Mouse (Mus musculus): ENCODE measurements around the gene Pmis2.

The Pmis2 gene

DNA sequence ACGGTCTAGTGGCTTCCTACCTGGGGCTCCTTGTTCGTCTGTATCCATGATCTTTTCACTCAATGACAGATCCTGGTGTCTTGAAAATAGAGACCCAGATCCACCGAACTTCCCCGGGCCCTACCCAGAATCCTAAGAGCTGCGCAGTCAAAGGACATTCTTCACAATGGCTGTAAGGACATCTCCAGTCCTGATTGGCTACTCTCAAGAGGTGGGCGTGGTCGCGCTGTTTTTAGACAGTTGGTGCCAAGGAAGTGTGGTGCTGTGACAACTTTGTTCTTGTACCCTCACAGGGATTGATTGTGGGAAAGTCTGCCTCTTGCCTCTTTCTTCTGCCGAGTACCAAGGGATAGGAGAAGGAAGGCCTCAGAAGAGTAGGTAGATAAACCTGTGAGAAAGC is at the start of gene Pmis2:
Gene Pmis2 (minus strand): TSS at position 126 of the 400 bp plus-strand sequence.
- no peak for DNase-seq (ENCODE audit: extremely low spot score)

DNA sequence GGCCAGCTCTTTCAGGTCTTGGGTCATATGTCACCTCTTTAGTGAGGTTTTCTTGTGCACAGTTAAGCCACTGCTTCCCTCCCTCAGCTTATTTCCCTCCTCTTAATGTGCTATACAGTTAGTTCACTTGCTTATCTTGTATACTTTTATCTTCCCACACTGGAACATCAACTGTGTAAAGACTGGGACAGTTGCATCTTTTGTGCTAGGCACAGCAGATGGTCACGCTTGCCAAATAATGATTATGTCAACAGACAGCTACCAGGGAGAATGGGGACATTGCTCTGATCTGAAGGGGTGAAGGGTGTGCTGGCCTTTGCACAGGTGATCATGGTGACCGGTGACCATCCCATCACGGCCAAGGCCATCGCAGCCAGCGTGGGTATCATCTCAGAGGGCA is 48.3 kb upstream of the Pmis2 start:
- DNase-seq (ENCODE audit: extremely low spot score) = no peak

DNA sequence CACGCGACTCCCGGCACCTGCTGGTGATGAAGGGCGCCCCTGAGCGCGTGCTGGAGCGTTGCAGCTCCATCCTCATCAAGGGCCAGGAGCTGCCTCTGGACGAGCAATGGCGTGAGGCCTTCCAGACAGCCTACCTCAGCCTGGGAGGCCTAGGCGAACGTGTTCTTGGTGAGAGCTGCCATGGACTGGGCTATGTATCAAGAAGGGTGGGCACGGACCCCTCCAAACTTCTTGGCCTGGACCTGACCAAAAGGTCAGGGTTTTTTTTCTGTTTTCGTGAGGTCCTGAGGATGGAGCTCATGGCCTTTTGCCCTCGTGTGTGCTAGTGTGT is 46.3 kb upstream of the Pmis2 start:
- DNase-seq (ENCODE audit: extremely low spot score) = no peak

DNA sequence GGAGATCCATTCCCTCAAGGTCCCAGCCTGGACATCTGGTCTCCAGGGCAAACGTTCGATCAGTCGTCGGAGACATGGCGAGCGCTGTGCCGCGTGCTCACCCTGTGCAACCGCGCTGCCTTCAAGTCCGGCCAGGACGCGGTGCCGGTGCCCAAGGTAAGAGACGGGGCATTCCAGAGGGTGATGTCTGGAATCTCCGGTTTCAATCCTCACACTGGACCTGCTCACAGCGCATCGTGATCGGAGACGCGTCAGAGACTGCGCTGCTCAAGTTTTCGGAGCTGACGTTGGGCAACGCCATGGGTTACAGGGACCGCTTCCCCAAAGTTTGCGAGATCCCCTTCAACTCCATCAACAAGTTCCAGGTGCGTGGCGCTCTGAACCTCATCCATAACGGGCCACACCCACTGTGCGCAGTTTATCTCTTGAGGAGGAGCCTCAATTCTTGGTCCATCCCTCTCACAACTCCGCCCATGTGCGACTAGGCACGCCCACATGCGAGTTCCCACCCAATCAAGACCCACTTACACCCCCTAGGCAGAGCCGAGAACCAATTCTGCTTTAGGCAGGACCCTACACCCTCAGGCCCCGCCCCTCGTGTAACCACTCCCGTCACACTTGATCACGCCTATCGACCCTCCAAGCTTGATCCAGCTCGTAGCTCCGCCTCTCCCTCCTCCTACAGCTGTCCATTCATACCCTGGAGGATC is 45.8 kb upstream of the Pmis2 start:
- peak; percentile 91 for DNase-seq (ENCODE audit: extremely low spot score)

DNA sequence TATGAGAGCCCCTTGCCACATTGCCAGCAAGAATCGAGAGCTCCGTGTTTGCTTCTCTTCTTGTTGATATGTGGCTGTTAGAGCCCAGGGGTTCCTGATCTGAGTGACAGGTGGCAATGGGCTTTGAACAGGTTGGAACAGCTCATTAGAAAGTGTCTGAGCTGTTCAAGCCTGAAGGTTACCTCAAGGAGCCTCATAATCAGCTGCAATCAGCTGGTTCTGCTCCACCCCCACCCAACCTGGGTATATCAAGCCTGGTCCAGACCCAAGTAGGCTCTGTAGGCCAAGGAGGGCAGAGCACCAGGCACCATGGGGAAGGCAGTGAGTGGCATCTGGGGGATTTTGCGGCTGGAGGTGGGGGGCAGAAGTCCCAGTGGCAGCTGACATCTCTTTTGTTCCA is 40.5 kb upstream of the Pmis2 start, which contains the start of gene Atp4a:
Gene Atp4a (plus strand): TSS at position 268 of the 400 bp plus-strand sequence.
- no peak for DNase-seq (ENCODE audit: extremely low spot score)

DNA sequence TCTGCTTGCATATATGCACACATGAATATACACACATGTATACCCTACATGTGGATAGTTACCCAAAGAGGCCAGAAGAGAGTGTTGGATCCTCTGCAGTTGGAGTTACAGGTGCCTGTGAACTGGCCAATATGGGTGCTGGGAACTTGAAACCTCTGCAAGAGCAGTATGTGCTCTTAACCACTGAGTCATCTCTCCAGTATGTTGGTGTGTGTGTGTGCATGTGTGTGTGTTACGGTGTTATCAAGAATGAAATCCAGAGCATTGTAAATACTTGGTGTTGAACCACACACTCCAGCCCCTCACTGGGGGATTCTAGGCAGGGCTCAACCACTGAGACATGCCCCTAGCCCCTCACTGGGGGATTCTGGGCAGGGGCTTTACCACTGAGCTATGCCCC is 36.0 kb upstream of the Pmis2 start:
- no peak for DNase-seq (ENCODE audit: extremely low spot score)

DNA sequence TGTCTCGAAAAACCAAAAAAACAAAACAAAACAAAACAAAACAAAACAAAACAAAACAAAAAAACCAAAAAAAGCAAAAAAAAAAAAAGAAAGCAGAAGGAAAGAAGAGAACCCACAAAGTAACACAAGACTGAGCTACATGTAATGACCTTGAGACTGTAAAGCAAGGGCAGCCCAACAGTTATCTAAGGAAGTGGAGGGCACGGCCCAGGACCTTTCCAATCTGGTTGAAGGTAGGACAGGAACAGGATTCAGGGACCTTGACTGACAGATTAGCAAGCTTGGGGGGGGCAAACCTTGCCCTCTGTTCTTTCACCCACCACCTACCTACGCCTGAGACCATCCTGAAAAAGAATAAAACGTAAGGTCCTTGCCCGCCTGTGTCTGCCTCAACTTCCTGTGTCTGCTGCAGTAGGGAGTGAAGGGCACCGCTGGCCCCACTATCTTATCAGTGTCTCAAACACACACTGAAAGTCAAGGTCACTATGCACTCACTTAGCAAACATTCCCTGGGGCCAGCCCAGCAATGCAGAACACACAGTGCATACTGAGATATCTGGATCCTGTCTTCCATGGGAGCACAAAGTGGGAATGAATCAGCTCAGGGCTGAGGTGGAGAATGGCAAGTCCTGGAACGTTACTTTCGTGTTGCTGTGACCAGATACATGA is 34.9 kb upstream of the Pmis2 start:
- no peak for DNase-seq (ENCODE audit: extremely low spot score)

DNA sequence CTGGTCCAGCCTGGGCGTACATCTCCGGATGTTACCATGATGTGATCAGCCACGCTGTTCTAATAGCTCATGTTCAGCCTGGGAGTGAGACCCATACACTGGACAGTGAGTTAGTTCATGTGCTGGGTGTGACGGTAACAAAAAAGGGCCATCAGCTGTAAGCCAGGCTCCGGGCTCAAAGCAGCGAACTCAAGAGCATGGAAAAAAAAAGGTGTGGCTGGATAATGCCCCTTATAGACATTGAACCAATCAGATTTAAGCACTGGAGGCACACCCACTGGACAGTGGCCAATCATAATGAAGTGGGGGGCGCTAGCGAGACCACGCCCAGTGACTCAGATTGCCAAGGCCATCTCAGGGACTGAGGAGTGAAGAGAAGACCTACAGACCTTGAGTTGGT is 27.2 kb upstream of the Pmis2 start, which contains the start of gene 2200002J24Rik:
Gene 2200002J24Rik (plus strand): TSS at position 338 of the 400 bp plus-strand sequence.
- peak; percentile 15 for DNase-seq (ENCODE audit: extremely low spot score)

DNA sequence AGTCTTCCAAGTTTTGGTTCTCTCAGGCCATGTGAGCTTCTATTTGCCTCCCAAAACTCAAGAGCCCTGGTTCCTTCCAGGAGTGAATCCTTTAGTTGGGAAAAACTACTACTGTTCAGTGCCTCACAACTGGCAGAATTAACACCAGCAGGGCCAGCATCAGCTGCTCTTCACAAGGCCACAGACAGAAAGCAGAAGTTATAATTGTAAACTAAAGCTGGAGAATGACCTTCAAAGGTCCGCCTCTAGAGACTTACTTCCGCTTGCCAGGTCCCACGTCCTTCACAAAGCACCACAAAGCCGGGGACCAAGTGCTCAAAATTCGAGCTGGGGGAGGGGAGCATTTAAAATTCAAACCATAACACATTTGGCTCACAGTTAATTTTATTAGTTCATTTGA is 26.7 kb upstream of the Pmis2 start:
- DNase-seq (ENCODE audit: extremely low spot score) = no peak

DNA sequence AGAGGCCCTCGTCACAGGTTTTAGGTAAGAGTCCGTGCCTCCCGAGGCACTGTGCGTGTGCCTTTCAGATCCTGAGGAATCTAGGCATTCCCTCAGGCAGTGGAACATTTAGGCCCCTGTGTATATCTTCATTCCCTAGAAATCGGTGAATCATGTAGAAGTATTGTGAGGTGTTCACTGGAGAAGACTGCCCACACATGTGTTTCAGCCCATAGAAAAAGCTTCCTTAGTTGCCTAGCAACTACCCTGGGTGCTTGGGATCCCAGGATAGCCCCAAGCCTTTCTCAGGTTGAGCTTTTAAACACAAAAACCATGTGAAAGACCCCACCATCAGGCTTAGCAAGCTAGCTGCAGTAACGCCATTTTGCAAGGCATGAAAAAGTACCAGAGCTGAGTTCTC is 16.9 kb upstream of the Pmis2 start:
- DNase-seq (ENCODE audit: extremely low spot score) = no peak

DNA sequence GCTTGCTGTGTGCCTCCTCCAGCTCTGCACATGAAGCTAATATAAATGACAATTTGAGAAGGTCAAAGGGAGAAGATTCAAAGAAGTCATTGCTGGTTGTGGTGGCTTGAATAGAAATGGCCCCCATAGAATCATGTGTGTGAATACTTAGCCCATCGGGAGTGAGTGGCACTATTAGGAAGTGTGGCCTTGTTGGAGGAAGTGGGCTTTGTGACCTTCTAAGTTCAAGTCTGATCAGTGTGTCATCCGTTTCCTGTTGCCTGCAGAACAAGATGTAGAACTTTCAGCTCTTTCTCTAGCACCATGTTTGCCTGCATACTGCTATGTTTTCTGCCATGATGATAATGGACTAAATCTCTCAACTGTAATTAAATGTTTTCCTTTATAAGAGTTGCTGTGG is 12.0 kb upstream of the Pmis2 start:
- DNase-seq (ENCODE audit: extremely low spot score) = no peak

DNA sequence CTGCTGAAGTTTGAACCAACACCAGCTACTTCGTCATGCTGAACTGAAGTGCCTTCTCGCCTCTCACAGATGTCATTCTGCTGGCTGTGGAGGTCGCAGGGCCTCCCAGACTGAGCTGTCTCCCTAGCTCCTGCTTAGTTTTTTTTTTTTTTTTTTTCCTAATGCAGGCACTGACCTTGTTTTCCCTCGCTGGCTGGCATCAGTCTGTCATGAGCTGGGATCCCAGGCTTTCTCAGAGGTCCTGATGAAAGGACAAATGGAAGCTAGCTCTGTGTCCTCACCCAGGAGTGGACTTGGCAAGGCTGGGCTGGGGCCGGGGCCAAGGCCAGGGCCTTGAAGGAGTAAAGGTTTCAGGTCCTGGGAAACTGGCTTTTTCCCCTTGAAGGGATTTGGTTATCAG is 10.5 kb upstream of the Pmis2 start:
- no peak for DNase-seq (ENCODE audit: extremely low spot score)

DNA sequence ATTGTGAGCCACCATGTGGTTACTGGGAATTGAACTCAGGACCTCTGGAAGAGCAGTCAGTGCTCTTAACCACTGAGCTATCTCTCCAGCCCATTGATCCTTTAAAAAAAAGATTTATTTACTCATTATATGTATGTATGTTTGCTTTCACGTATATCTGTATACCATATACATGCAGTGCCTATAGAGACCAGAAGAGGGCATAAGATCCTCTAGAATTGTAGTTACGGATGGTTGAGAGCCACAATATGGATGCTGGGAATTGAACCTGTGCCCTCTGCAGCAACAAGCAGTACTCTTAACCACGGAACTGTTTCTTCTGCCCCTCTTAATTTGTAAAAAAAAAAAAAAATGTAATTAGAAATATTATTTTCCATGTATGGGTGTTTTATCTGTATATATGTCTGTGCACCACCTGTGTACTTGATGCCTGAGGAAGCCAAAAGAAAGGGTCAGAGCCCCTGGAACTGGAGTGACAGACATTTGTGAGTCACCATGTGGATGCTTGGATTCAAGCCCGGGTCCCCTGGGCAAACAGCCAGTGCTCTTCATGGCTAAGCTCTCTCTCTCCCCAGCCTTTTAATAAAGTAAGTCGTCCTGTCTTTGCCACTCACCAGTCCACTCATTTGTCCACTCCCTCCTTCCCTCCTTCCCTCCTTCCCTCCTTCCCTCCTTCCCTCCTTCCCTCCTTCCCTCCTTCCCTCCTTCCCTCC is 7.0 kb upstream of the Pmis2 start:
- no peak for DNase-seq (ENCODE audit: extremely low spot score)

DNA sequence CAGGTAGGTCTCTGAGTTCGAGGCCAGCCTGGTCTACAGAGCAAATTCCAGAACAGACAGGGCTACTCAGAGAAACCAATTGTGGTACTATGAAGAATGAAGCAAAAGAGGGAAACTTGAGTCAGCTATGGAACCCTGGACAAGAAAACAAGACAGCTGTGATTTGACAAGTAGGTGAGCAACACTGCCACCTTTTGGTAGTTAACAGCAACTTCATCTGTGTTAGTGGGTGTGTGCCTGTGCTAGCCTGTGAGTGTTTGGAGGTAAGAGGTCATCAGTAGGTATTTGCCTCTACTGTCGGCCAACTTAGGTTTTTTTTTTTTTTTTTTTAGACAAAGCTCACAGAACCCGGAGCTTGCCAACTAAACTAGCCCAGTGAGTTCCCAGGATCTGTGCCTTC is 2.2 kb downstream of the Pmis2 start:
- DNase-seq (ENCODE audit: extremely low spot score) = peak; percentile 2

DNA sequence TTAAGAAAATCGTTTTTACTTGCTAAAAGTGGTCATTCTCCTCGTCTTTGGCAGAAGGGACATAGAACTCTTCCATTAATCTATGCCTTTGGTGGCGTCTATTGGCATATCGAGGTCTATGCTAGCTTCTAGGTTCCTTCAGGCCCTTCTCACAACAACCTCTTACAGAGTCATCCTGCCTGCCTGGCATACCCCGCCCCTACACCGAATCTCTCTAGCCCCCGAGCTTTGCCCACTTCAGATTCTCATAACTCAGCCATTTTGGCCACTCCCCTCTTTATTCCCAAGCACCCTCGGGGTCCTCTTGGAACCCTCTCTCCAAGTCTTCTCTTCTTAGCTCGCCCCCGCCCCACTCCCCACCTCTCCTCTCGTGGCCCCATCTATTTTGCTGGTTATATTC is 6.1 kb downstream of the Pmis2 start:
- DNase-seq (ENCODE audit: extremely low spot score) = peak; percentile 11

DNA sequence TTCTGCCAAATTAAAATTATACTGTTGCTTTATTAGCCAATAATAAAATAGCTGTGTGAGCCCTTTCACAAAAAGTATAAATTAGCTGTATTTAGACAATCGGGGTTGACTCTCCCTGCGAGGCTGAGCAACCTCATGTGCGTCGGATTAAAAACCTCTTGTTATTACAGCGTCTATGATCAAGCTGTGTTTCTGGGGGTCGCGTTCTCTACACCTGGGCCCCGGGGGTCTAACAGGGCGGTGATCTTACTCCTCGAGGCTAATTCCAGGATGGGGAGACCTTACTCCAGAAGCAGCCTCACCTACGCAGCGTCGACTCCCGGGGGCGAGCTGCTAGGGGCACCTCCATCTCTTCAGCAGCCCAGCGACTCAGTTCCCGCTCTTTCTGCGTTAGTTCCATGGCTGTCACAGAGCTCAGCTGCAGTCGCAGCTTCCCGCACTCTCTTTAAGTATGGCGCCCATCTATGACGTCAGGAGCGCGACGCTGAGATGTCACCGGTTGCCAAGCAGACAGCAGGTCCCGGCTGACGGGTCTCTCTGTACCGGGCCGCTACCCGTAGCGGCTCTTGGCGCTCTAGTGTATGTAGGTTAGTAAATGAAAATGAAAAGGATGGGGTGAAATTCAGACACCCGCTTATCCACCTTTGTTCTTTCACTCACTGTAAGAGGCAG is 6.7 kb downstream of the Pmis2 start, which contains the start of gene Haus5:
Gene Haus5 (minus strand): TSS at position 466 of the 672 bp plus-strand sequence.
- DNase-seq (ENCODE audit: extremely low spot score) = peak; percentile 91

DNA sequence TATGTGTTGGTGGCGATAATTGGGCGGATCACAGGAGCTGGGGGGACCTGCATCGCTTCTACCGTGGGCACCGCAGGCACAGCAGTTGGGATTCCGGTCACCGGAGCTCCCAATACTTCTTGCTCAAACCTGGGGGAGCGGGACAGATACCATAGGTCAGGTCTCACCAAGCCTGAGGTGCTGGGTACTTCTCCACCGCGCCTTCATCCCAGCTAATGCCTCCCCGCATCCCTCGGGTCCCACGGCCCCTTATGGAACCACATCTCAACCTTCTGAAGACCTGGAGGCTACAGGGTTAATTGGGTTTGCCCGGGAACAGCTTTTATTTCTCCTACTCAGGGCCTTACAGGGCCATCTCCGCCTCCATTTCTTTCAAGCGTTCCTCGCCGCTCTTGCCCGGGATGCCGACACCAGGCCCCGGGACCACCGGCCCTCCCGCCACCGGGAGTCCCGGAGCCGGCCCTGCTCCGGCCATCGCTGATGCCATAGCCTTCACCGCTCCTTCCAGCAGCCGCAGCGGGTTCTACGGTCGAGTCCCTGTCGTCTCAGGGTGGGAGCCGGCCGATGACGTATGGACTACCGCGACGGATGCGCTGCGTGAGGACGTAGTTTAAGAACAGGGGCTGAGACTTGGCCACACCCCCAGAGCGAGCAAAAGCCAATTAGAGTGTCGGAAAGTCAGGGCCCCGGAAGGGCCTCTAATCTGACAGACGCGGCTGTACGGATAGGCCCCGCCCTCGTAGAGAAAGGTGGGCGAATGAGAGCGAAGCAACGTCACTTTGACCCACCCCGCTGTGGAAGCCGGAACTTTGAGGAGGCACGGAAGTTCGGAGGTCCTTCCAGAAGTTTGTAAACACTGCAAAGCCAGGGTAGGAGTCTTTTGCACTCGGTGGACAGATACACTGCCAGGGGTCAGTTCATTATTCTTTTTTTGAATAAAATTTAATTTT is 21.5 kb downstream of the Pmis2 start, which contains the start of gene Rbm42:
Gene Rbm42 (minus strand): TSS at position 727 of the 950 bp plus-strand sequence.
- DNase-seq (ENCODE audit: extremely low spot score) = peak; percentile 95

DNA sequence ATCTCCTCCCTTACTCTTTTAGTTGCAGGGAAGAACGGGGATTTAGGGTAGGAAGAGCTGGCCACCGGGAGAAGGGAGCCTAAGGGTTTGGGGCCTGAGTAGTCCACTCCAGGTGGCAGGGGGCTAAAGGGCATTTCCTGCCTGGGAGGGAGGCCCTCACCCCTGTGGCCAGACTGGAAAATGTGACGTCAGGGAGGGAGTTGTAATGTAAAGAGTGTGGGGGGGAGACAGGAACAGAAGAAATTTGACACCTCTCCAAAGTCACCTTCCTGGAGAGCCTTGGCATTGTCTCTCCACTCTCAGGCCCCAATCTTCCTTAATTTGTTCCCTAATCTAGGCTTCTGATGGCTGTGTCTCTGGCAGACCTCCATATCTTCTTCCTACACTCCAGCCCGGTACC is 32.3 kb downstream of the Pmis2 start:
- DNase-seq (ENCODE audit: extremely low spot score) = no peak

DNA sequence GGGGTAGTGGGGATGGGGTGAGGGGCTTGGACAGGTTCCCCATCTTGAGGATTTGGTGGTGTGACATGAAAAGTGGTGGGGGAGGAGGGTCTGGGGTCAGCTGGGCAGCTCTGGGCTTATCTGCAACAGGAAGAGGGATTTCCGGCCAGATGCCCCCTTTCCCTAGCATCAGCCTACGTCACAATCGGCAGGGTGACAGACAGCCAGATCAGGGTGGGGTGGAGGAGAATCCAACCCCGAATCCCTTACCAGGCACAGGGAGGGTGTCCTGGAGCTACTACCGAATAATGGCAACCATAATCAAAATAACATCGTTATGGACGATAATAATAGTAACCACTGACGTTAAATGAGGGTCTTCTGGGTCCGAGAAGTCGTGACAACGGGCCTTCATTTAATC is 35.0 kb downstream of the Pmis2 start:
- no peak for DNase-seq (ENCODE audit: extremely low spot score)

DNA sequence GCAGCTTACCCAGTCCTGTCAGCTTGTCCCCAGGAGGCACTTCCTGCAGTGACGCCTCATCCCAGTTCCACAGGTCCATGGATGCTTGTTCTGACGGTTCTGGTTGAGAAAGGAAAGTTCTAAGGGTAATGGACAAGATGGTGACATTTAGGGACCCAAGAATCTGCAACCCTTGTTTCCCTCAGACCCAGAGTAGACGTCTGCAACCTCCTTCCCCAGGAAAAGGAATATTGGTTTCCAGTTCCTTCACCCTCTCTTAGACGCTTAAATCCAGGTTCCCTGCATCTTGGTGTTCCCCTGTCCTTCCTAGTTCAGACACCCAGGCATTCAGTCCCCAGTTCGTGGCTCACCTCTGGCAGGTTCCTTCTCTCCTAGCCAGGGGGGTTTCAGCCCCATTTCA is 35.7 kb downstream of the Pmis2 start, which contains the start of gene Etv2:
Gene Etv2 (minus strand): TSS at position 101 of the 400 bp plus-strand sequence.
- no peak for DNase-seq (ENCODE audit: extremely low spot score)

DNA sequence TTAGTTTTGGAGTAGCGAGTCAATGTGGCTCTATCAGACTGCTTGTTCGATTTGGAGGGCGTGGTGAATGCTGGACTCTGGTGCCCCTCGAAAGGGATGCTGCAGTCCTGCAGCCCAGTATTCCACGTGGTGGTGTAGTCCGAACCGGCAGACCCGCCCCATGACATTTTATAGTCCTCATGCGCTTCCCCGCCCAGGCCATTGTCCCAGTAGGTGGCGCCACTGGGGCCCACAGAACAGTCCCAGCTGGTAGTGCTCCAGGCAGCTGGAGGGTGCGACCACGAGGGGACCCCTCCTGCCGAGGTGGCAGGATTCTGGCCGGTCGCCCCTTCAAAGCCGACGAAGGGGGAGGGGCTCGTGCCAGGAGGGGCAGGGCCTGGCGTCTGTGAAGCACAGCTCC is 36.8 kb downstream of the Pmis2 start:
- peak; percentile 84 for DNase-seq (ENCODE audit: extremely low spot score)

All from embryo, embryonic 9.5 days (tissue).